Mouse (Mus musculus): ENCODE results near the gene Dctn2. TPM values are rescaled to one million over a fixed set of nuclear protein-coding genes. Genes with fewer than 3 reads are reported as not detected.

Gene Dctn2
- polyA plus RNA-seq (2012; fragmentation: generic; extraction: Trizol) = 250 TPM

DNA sequence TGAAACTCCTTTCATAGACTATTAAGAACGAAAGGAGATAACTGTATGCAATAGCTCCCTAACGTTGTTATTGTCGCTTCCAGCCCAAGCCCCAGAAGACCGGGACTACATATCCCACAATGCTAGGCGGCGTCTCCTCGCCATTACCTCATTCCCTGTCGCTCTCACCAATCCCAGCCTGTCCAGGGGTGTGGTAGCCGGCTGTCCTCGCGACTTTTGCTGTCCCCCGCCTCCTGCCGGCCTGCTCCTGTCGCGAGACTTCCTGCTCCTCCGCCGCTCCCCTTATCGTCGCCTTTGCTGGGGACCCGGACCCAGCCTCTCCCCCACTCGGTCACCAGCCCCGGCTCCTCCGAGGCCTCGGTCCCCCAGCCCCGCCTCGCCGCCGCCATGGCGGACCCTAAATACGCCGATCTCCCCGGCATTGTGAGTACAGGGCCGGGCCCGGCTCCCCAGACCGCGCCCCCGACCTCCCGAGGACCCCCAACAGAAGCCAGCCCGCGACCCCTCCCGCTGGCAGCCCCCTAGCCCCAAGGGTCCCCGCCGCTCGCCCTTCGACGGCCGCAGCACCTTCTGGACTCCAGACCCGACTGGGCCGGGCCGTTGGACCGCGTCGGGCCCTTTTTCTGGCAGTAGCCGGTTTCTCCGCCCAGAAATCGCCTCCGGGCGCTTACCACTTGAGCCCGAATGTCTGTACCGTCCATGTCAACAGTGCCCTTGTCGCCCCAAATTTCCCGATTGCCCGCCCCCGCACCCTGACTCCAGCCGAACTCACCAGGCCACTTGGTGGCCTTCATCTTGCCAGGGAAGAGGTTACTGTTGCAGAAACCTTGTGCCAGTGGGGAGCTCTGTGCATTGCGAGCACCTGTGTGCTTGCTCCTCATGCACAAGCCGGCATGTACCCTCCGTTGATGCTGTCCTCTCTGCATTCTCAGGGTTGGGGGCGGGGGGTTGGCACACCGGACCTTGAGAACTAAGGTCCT, at the start of gene Dctn2:
Gene Dctn2 (plus strand): TSS at position 257 of the 980 bp plus-strand sequence.
- Histone ChIP-seq H3K4me3 (peak within 1 kb of the TSS; percentile 60), H3K27me3 (ENCODE audit: control insufficient read depth, insufficient read depth, insufficient read length) (peaks cover 17% of the 10 kb centered on the region), H3K79me2 (ENCODE audit: control insufficient read depth, insufficient read depth) (peaks cover 35% of the 10 kb centered on the region), H3K4me2 (ENCODE audit: low read depth) (peak within 1 kb of the TSS; percentile 85), H3K36me3 (ENCODE audit: control insufficient read depth, insufficient read depth) (no peaks in the 10 kb centered on the region), H3ac (ENCODE audit: control insufficient read depth, insufficient read length) (peak within 1 kb of the TSS; percentile 61)
- TF ChIP-seq USF1 (IDR thresholded peaks at IDR 0.05; ENCODE audit: low read depth) (no peak), TCF12 (IDR thresholded peaks at IDR 0.05; ENCODE audit: insufficient read depth, poor library complexity, severe bottlenecking) (no peak), CEBPB (IDR thresholded peaks at IDR 0.05; ENCODE audit: insufficient read depth, poor library complexity, severe bottlenecking) (no peak), POLR2AphosphoS2 (IDR thresholded peaks at IDR 0.05; ENCODE audit: insufficient read length, low read depth) (peak; percentile 84), REST (IDR thresholded peaks at IDR 0.05; ENCODE audit: insufficient read depth, insufficient read length) (no peak), TCF3 (IDR thresholded peaks at IDR 0.05; ENCODE audit: insufficient read length, low read depth) (no peak), MYOD1 (IDR thresholded peaks at IDR 0.05; ENCODE audit: control insufficient read depth in 1 of 3, insufficient read length in 2 of 3, low read depth in 2 of 3) (no peak), MYOG (IDR thresholded peaks at IDR 0.05; ENCODE audit: control insufficient read depth in 1 of 3, insufficient read depth in 1 of 3, insufficient read length in 2 of 3, low read depth in 2 of 3) (no peak), POLR2A (IDR thresholded peaks at IDR 0.05; ENCODE audit: insufficient read length, low read depth) (peak; percentile 81), SRF (IDR thresholded peaks at IDR 0.05; ENCODE audit: control insufficient read depth, insufficient read length, low read depth) (peak; percentile 66), MAX (IDR thresholded peaks at IDR 0.05; ENCODE audit: low read depth) (no peak)

GRCm38 (mm10) chr10:127216456-127216855, 49.7 kb upstream of the Dctn2 start:
- Histone ChIP-seq H3ac (ENCODE audit: control insufficient read depth, insufficient read length) (no peak overlapping the region), H3K36me3 (ENCODE audit: control insufficient read depth, insufficient read depth) (no peaks in the 10 kb centered on the region), H3K27me3 (ENCODE audit: control insufficient read depth, insufficient read depth, insufficient read length) (no peaks in the 10 kb centered on the region), H3K79me2 (ENCODE audit: control insufficient read depth, insufficient read depth) (no peaks in the 10 kb centered on the region), H3K4me3 (no peak overlapping the region), H3K4me2 (ENCODE audit: low read depth) (no peak overlapping the region)
- TF ChIP-seq CEBPB (IDR thresholded peaks at IDR 0.05; ENCODE audit: insufficient read depth, poor library complexity, severe bottlenecking) (no peak), SRF (IDR thresholded peaks at IDR 0.05; ENCODE audit: control insufficient read depth, insufficient read length, low read depth) (no peak), MAX (IDR thresholded peaks at IDR 0.05; ENCODE audit: low read depth) (no peak), TCF3 (IDR thresholded peaks at IDR 0.05; ENCODE audit: insufficient read length, low read depth) (no peak), MYOG (IDR thresholded peaks at IDR 0.05; ENCODE audit: control insufficient read depth in 1 of 3, insufficient read depth in 1 of 3, insufficient read length in 2 of 3, low read depth in 2 of 3) (no peak), MYOD1 (IDR thresholded peaks at IDR 0.05; ENCODE audit: control insufficient read depth in 1 of 3, insufficient read length in 2 of 3, low read depth in 2 of 3) (no peak), USF1 (IDR thresholded peaks at IDR 0.05; ENCODE audit: low read depth) (no peak), POLR2A (IDR thresholded peaks at IDR 0.05; ENCODE audit: insufficient read length, low read depth) (no peak), TCF12 (IDR thresholded peaks at IDR 0.05; ENCODE audit: insufficient read depth, poor library complexity, severe bottlenecking) (no peak), POLR2AphosphoS2 (IDR thresholded peaks at IDR 0.05; ENCODE audit: insufficient read length, low read depth) (no peak), REST (IDR thresholded peaks at IDR 0.05; ENCODE audit: insufficient read depth, insufficient read length) (no peak), E2F4 (IDR thresholded peaks at IDR 0.05; ENCODE audit: insufficient read depth) (no peak)

- no peaks in the 10 kb centered on the region for H3K79me2 ChIP-seq (ENCODE audit: control insufficient read depth, insufficient read depth)
- no peak overlapping the region for H3K4me3 ChIP-seq
- H3ac ChIP-seq (ENCODE audit: control insufficient read depth, insufficient read length) = no peak overlapping the region
- no peaks in the 10 kb centered on the region for H3K36me3 ChIP-seq (ENCODE audit: control insufficient read depth, insufficient read depth)
- TF ChIP-seq MAX (IDR thresholded peaks at IDR 0.05; ENCODE audit: low read depth) (no peak), SRF (IDR thresholded peaks at IDR 0.05; ENCODE audit: control insufficient read depth, insufficient read length, low read depth) (no peak), CEBPB (IDR thresholded peaks at IDR 0.05; ENCODE audit: insufficient read depth, poor library complexity, severe bottlenecking) (no peak), POLR2AphosphoS2 (IDR thresholded peaks at IDR 0.05; ENCODE audit: insufficient read length, low read depth) (no peak), TCF12 (IDR thresholded peaks at IDR 0.05; ENCODE audit: insufficient read depth, poor library complexity, severe bottlenecking) (no peak), MYOG (IDR thresholded peaks at IDR 0.05; ENCODE audit: control insufficient read depth in 1 of 3, insufficient read depth in 1 of 3, insufficient read length in 2 of 3, low read depth in 2 of 3) (no peak), REST (IDR thresholded peaks at IDR 0.05; ENCODE audit: insufficient read depth, insufficient read length) (no peak), TCF3 (IDR thresholded peaks at IDR 0.05; ENCODE audit: insufficient read length, low read depth) (no peak), MYOD1 (IDR thresholded peaks at IDR 0.05; ENCODE audit: control insufficient read depth in 1 of 3, insufficient read length in 2 of 3, low read depth in 2 of 3) (no peak)
- no peak overlapping the region for H3K4me2 ChIP-seq (ENCODE audit: low read depth)
- no peaks in the 10 kb centered on the region for H3K27me3 ChIP-seq (ENCODE audit: control insufficient read depth, insufficient read depth, insufficient read length)
These were observed 49.0 kb upstream of the Dctn2 start for GRCm38 (mm10) chr10:127217177-127217576.

DNA sequence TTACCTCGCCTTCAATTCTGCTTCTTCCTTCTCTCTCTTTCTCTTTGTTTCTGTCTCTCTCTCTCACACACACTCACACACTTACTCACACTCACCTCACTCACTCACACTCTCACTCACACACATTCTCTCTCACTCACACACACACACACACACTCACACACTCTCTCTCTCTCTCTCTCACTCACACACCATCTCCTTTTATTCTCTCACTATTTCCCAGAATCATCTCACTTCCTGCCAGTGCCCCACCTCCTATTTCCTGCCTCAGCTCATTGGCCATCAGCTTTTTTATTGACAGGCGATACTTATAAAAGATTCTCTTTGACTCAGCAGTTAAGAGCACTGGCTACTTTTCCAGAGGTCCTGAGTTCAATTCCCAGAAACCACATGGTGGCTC, 47.8 kb upstream of the Dctn2 start:
- TF ChIP-seq TCF12 (IDR thresholded peaks at IDR 0.05; ENCODE audit: insufficient read depth, poor library complexity, severe bottlenecking) (no peak), MYOG (IDR thresholded peaks at IDR 0.05; ENCODE audit: control insufficient read depth in 1 of 3, insufficient read depth in 1 of 3, insufficient read length in 2 of 3, low read depth in 2 of 3) (no peak), USF1 (IDR thresholded peaks at IDR 0.05; ENCODE audit: low read depth) (no peak), SRF (IDR thresholded peaks at IDR 0.05; ENCODE audit: control insufficient read depth, insufficient read length, low read depth) (no peak), E2F4 (IDR thresholded peaks at IDR 0.05; ENCODE audit: insufficient read depth) (no peak), POLR2A (IDR thresholded peaks at IDR 0.05; ENCODE audit: insufficient read length, low read depth) (no peak), REST (IDR thresholded peaks at IDR 0.05; ENCODE audit: insufficient read depth, insufficient read length) (no peak)
- no peak overlapping the region for H3ac ChIP-seq (ENCODE audit: control insufficient read depth, insufficient read length)

More for the DNA sequence above, 47.8 kb upstream of the Dctn2 start:
- no peak overlapping the region for H3K4me2 ChIP-seq (ENCODE audit: low read depth)
- no peaks in the 10 kb centered on the region for H3K36me3 ChIP-seq (ENCODE audit: control insufficient read depth, insufficient read depth)
- no peaks in the 10 kb centered on the region for H3K79me2 ChIP-seq (ENCODE audit: control insufficient read depth, insufficient read depth)
- no peak overlapping the region for H3K4me3 ChIP-seq
- H3K27me3 ChIP-seq (ENCODE audit: control insufficient read depth, insufficient read depth, insufficient read length) = no peaks in the 10 kb centered on the region
